Mouse (Mus musculus) 3134 (cell line): ENCODE measurements around the gene Ap4e1.

Experiments
- DNase-seq: peaks from one replicate; pipeline ENCODE4 v3.0.0-alpha.2; 2011; ENCODE audit warnings: low spot score; ENCODE audit not compliant: insufficient read length; ENCODE audit errors: extremely low read depth

Gene Ap4e1

GRCm38 (mm10) chr2:127008469-127008998 lies at the start of gene Ap4e1:
Gene Ap4e1, plus strand, starts transcription at chr2:127008717.
- peak; percentile 93 for DNase-seq

- no peak for DNase-seq
Measured at GRCm38 (mm10) chr2:126961696-126962095, 46.8 kb upstream of the Ap4e1 start.

GRCm38 (mm10) chr2:126977428-126977827 lies 31.1 kb upstream of the Ap4e1 start:
- no peak for DNase-seq

GRCm38 (mm10) chr2:126983221-126983620 lies 25.3 kb upstream of the Ap4e1 start:
- no peak for DNase-seq

- DNase-seq = no peak
Measured at GRCm38 (mm10) chr2:126989919-126990318, 18.6 kb upstream of the Ap4e1 start.

- no peak for DNase-seq
Measured at GRCm38 (mm10) chr2:126992742-126993141, 15.8 kb upstream of the Ap4e1 start.

GRCm38 (mm10) chr2:126994384-126995166 lies 13.9 kb upstream of the Ap4e1 start:
- no peak for DNase-seq

- DNase-seq = peak; percentile 41
Measured at GRCm38 (mm10) chr2:126996737-126997136, 11.8 kb upstream of the Ap4e1 start.

- DNase-seq = no peak
Measured at GRCm38 (mm10) chr2:126998219-126998618, 10.3 kb upstream of the Ap4e1 start.

GRCm38 (mm10) chr2:127000406-127001324 lies 7.9 kb upstream of the Ap4e1 start:
- no peak for DNase-seq

- DNase-seq = no peak
Measured at GRCm38 (mm10) chr2:127004046-127004445, 4.5 kb upstream of the Ap4e1 start.

GRCm38 (mm10) chr2:127006634-127007370 lies 1.7 kb upstream of the Ap4e1 start:
- DNase-seq = peak; percentile 56

GRCm38 (mm10) chr2:127007509-127007908 lies 1.0 kb upstream of the Ap4e1 start:
- DNase-seq = peak; percentile 72

GRCm38 (mm10) chr2:127035006-127035605 lies 26.6 kb downstream of the Ap4e1 start:
- DNase-seq = no peak

GRCm38 (mm10) chr2:127037299-127037698 lies 28.8 kb downstream of the Ap4e1 start:
- DNase-seq = no peak

- no peak for DNase-seq
Measured at GRCm38 (mm10) chr2:127061471-127061870, 53.0 kb downstream of the Ap4e1 start.

GRCm38 (mm10) chr2:127068806-127069205 lies 60.3 kb downstream of the Ap4e1 start:
- DNase-seq = no peak

- DNase-seq = no peak
Measured at GRCm38 (mm10) chr2:127069781-127070434, 61.4 kb downstream of the Ap4e1 start.

- peak; percentile 85 for DNase-seq
Measured at GRCm38 (mm10) chr2:127070435-127070841, 61.9 kb downstream of the Ap4e1 start, which contains the start of gene Blvra. Gene Blvra, plus strand, starts transcription at chr2:127070665.

GRCm38 (mm10) chr2:127070879-127071278 lies 62.4 kb downstream of the Ap4e1 start:
- DNase-seq = no peak
